Mouse (Mus musculus) layer of hippocampus, postnatal 14 days (tissue): ENCODE results near the gene Ankrd37. TPM values are rescaled to one million over a fixed set of nuclear protein-coding genes. Genes with fewer than 3 reads are reported as not detected.

Experiments used
- DNase-seq, 2 experiments: peaks; one replicate each; pipeline ENCODE4 v3.0.0; 2021 to 2022; ENCODE audit warnings: low spot score in 2 of 2, mixed read lengths in 1 of 2
- total RNA-seq, 2 experiments: library from RNA; stranded (reverse); gene quantifications; 2 replicates each; pipeline ENCODE4 v1.2.3; 2021

The Ankrd37 gene
- total RNA-seq, 2 experiments from 2014 or later, result 5.9 to 8.3 TPM

DNA sequence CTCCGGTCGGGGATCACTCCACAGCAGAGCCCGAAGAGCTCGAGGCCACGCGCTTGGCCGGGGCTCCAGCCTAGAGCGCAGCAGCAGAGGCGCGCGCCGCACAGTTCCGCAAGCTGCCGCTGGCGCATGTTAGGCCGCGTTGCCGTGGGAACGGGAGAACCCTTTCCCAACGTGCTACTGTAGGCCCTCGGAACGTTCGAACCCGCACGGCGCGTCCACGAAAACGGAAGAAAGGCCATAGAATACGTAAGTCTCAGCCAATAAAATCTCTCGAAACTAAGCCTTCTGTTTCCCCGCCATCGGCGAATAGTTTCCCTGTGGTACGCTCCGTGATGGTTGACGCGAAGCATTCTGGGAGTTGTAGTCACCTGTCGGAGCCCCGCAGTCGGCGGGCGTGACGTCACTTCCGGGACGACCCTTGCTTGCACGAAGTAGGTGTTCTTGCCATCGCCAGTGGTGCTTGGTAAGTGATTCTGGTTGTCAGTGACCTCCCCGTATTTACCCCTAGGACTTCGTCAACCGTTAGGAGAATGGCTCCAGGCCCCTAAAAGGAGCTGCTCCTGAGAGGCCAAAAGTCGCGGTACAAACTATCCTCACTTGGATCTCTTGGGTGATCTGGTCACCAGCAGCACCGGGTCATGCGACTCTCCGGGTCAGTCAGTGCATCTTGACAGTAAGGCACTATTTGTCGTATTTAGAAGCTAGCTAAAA lies 30.2 kb downstream of the Ankrd37 start, which contains the start of the genes 1700029J07Rik and Ufsp2:
1700029J07Rik (minus strand) TSS at position 127 of the 711 bp plus-strand sequence.
Ufsp2 (plus strand) TSS at position 403 of the 711 bp plus-strand sequence.
- peak; percentile 98 to 99 for DNase-seq

DNA sequence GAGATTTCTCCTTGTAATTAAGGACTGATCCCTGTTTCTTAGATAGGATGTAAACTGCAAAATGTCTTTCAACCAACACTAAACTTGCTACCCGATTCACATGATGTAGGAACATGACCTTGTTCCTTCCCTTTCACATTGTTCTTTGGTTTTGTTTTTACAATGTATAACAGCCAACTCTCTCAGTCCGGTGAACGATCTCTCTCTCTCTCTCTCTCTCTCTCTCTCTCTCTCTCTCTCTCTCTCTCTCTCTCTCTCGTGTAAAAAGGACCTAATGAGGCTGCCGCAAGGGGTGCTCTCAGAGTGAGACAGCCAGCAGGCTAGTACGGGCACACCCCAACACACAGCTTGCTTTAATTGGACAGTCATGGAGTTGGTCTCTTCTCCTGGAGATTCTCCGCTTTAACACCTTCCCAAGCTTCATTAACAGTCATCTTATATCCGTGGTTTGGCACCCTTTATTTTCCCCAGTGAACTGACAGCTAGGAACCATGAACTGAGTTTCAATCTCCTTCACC lies 31.5 kb downstream of the Ankrd37 start:
- no peak for DNase-seq

DNA sequence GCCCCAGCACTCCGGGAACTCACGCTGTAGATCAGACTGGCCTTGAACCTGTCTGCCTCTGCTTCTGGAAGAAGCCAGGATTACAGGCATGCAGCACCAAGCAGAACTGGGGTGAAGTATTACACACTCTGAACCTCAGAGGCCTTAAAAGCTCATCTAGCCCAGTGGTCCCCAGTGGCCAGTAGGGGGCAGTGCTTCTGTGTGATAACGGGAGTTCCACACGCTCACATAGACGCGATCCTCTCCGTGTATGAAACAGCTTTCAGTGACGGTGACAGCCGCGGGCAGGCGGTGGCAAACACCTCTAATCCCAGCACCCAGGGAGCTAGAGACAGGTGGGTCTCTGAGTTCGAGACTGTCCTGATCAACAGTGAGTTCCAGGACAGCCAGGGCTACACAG lies 34.6 kb downstream of the Ankrd37 start:
- DNase-seq, result no peak

DNA sequence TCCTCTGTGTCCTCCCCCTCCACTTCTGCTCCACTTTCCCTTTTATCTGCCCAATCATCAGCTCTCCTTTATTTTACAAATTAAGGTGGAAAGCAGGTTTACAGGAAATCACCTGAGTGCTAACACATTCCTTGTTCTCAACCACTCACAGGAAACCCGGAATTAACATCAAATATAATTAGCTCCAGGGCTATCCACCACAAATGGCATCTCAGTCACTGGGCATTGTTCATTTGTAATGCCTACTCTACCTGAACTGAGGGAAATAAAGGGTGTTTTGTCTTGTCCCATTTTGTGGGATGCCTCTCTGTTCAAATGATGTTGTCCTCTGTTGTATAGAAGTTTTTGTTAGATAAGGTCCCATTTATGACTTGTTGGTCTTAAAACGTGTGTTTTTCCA lies 54.9 kb downstream of the Ankrd37 start:
- DNase-seq, result no peak

Other genes starting within 250 kb of the Ankrd37 start
- gene Pdlim3, start 120.2 kb downstream of the Ankrd37 start, total RNA-seq, result 1 to 10 TPM; 1.1 to 2.3 TPM
- gene Ccdc110, start 71.1 kb downstream of the Ankrd37 start, total RNA-seq, result 1 to 10 TPM; 1.1 TPM
- 1 to 10 TPM; 3.7 to 4.1 TPM for gene 1700029J07Rik, start 30.5 kb downstream of the Ankrd37 start, total RNA-seq
- 10 to 100 TPM; 58.2 to 59.9 TPM for gene Ufsp2, start 30.2 kb downstream of the Ankrd37 start, total RNA-seq
- gene Lrp2bp, start 6.4 kb downstream of the Ankrd37 start, total RNA-seq, result under 1 TPM; 0.26 to 0.48 TPM
- gene Cfap97, start 146.1 kb upstream of the Ankrd37 start, total RNA-seq, result 10 to 100 TPM; 20.4 to 22.3 TPM
- gene Snx25, start 146.5 kb upstream of the Ankrd37 start, total RNA-seq, result 10 to 100 TPM; 43.8 to 44.3 TPM
- gene Slc25a4, start 205.6 kb upstream of the Ankrd37 start, total RNA-seq, result 100 to 1,000 TPM; 684 to 686 TPM